Mouse (Mus musculus) limb, embryonic 11.5 days (tissue): ENCODE data around the gene Tnfsf15. TPM values are rescaled to one million over a fixed set of nuclear protein-coding genes. Genes with fewer than 3 reads are reported as not detected.

Experiments used
- ATAC-seq: fragments of 200-750 bp; cut with Nextera tagmentation; 2 replicates; pipeline ENCODE4 v1.8.0; 2017; ENCODE audit warnings: low read depth; ENCODE audit not compliant: insufficient number of reproducible peaks, low FRiP score, low TSS enrichment
- DNase-seq: peaks from one replicate; pipeline ENCODE4 v3.0.0-alpha.2; 2015; ENCODE audit warnings: low spot score
- H3K27ac ChIP-seq: fragments of 300-500 bp; sonication (generic); replicated peaks from 2 replicates; pipeline ENCODE4 v1.5.1; 2014; ENCODE audit warnings: low read depth, mild to moderate bottlenecking, low read length
- H3K27me3 ChIP-seq: fragments of 300-500 bp; sonication (generic); 2 replicates; pipeline ENCODE4 v1.6.1; 2014; ENCODE audit warnings: mild to moderate bottlenecking, low read length, mixed read lengths; ENCODE audit not compliant: control insufficient read depth, insufficient read depth
- H3K36me3 ChIP-seq: fragments of 300-500 bp; sonication (generic); 2 replicates; pipeline ENCODE4 v1.6.1; 2014; ENCODE audit warnings: mild to moderate bottlenecking, low read length, moderate library complexity, mixed read lengths; ENCODE audit not compliant: control insufficient read depth, insufficient read depth
- H3K4me1 ChIP-seq: fragments of 300-500 bp; sonication (generic); 2 replicates; pipeline ENCODE4 v1.6.1; 2014; ENCODE audit warnings: low read length, mixed read lengths; ENCODE audit not compliant: control insufficient read depth, insufficient read depth
- H3K4me2 ChIP-seq: fragments of 300-500 bp; sonication (generic); 2 replicates; pipeline ENCODE4 v1.6.1; 2014; ENCODE audit warnings: low read depth, mild to moderate bottlenecking, moderate library complexity; ENCODE audit not compliant: severe bottlenecking
- H3K4me3 ChIP-seq: fragments of 300-500 bp; sonication (generic); 2 replicates; pipeline ENCODE4 v1.5.1; 2014; ENCODE audit warnings: low read depth, low read length
- H3K9ac ChIP-seq: fragments of 300-500 bp; sonication (generic); 2 replicates; pipeline ENCODE4 v1.6.1; 2014; ENCODE audit warnings: mild to moderate bottlenecking, low read length
- H3K9me3 ChIP-seq: fragments of 300-500 bp; sonication (generic); 2 replicates; pipeline ENCODE4 v1.6.1; 2016; ENCODE audit warnings: low read length; ENCODE audit not compliant: control insufficient read depth
- WGBS: fragments of 180-500 bp; shearing (Covaris S2); extraction: QIAGEN DNeasy Blood & Tissue Kit; methylation state at CpG from one replicate; pipeline ENCODE4 v1.1.7; 2014; 5-methylcytosine and 5-hydroxymethylcytosine counted together
- polyA plus RNA-seq: library from polyadenylated mRNA; unstranded; fragments of >200 nt; fragmentation: Nextera tagmentation; extraction: Ambion mirVana; gene quantifications from 2 replicates; pipeline ENCODE4 v1.2.1, GENCODE M21; 2014

Gene Tnfsf15
- polyA plus RNA-seq, 1 experiment from 2014 or later = not detected

- no peak overlapping the region for H3K4me2 ChIP-seq
- WGBS = 61% methylated on average over 7 of the region's 7 CpGs
- H3K36me3 ChIP-seq = no peaks in the 10 kb centered on the region
- H3K4me1 ChIP-seq = peaks cover 6% of the 10 kb centered on the region; the same call in 1 of the 2 replicates
- no peak overlapping the region for H3K4me3 ChIP-seq
- DNase-seq (no peak), ATAC-seq (no peak)
- no peak overlapping the region for H3K27ac ChIP-seq
- H3K9ac ChIP-seq = no peak overlapping the region; the same call in 1 of the 2 replicates
- no peaks in the 10 kb centered on the region for H3K9me3 ChIP-seq
- no peaks in the 10 kb centered on the region for H3K27me3 ChIP-seq
Observed at GRCm38 (mm10) chr4:63739524-63739923, 5.4 kb downstream of the Tnfsf15 start.

- H3K4me2 ChIP-seq = no peak overlapping the region
- no peak for DNase-seq
- H3K9me3 ChIP-seq = no peaks in the 10 kb centered on the region
- no peaks in the 10 kb centered on the region for H3K36me3 ChIP-seq
- H3K27me3 ChIP-seq = no peaks in the 10 kb centered on the region
- 68% methylated on average over 9 of the region's 9 CpGs for WGBS
- H3K27ac ChIP-seq = no peak overlapping the region
- ATAC-seq = no peak
- H3K9ac ChIP-seq = no peak overlapping the region
- no peak overlapping the region for H3K4me3 ChIP-seq
- H3K4me1 ChIP-seq = peaks cover 6% of the 10 kb centered on the region; the same call in 1 of the 2 replicates
Observed at GRCm38 (mm10) chr4:63738364-63738997, 6.4 kb downstream of the Tnfsf15 start.

- H3K27me3 ChIP-seq = no peaks in the 10 kb centered on the region
- H3K4me3 ChIP-seq = no peak overlapping the region
- DNase-seq (no peak), ATAC-seq (no peak)
- 66% methylated on average over 2 of the region's 2 CpGs for WGBS
- no peaks in the 10 kb centered on the region for H3K36me3 ChIP-seq
- no peaks in the 10 kb centered on the region for H3K9me3 ChIP-seq
- no peak overlapping the region for H3K9ac ChIP-seq
- H3K4me1 ChIP-seq = no peaks in the 10 kb centered on the region
- no peak overlapping the region for H3K27ac ChIP-seq
- H3K4me2 ChIP-seq = no peak overlapping the region
Observed at GRCm38 (mm10) chr4:63731299-63731698, 13.6 kb downstream of the Tnfsf15 start.

GRCm38 (mm10) chr4:63726727-63727126 is 18.2 kb downstream of the Tnfsf15 start:
- Histone ChIP-seq H3K36me3 (no peaks in the 10 kb centered on the region), H3K4me1 (no peaks in the 10 kb centered on the region), H3K9ac (no peak overlapping the region), H3K9me3 (no peaks in the 10 kb centered on the region), H3K4me3 (no peak overlapping the region), H3K27me3 (no peaks in the 10 kb centered on the region), H3K4me2 (no peak overlapping the region), H3K27ac (no peak overlapping the region)
- ATAC-seq (no peak), DNase-seq (no peak)
- WGBS = 34% methylated on average over 4 of the region's 4 CpGs

DNA sequence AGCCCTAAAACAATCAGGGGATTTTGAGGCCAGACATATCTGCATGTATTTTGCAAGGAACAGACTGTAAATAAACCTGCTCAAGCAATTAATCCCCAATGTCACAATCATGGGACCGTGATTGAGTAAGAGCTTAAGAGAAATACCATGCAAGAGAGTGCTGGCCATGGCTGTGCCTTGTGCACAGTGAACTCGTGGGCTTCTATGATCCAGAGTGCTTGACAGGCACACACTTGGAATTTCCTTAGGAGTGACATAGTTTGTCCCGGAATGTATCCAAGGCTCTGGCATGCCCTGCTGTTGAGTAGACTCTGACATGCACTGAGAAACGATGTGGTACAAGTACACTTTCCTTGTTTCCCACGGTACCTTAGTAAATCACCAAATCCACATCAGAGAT is 18.9 kb downstream of the Tnfsf15 start:
- Histone ChIP-seq H3K4me3 (no peak overlapping the region), H3K27ac (no peak overlapping the region), H3K4me1 (no peaks in the 10 kb centered on the region), H3K4me2 (no peak overlapping the region), H3K9ac (no peak overlapping the region), H3K27me3 (no peaks in the 10 kb centered on the region), H3K36me3 (no peaks in the 10 kb centered on the region), H3K9me3 (no peaks in the 10 kb centered on the region)
- ATAC-seq (no peak), DNase-seq (no peak)
- WGBS = 59% methylated on average over 5 of the region's 5 CpGs

DNA sequence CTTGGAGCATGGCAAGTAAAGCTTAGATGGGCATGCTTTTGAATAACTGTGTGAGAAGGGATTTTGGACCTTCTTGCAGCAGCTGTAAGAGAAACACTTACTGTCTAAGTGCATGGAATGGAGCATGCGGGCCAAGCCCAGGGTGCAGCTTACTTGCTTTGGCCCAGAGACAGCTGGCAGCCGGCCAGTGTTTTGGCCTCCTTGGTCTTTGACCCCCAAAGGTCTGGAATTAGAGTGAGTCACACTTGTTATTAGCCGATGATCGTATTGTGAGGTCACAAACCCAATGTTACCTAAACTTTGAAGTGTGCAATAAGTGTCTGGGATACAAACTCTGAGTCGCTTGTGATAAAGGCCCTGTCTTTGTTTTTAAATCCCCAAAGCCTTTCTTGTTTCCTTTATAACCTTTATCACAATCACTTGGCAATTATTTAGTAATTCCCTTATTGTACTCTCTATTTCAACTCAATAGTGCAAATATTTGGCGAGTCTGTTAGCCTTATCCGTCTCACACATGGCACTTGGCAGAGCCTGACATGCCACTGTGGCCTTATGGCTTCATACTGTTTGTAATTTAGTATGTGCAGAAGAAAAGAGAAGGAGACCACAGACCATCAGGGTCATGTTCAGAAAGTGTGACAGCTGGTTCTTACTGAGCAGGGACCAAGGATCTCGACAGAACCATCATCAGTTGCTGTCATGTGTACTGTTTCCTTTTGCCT is 26.8 kb downstream of the Tnfsf15 start:
- Histone ChIP-seq H3K9me3 (no peaks in the 10 kb centered on the region), H3K27me3 (no peaks in the 10 kb centered on the region), H3K4me3 (no peak overlapping the region), H3K36me3 (no peaks in the 10 kb centered on the region), H3K9ac (no peak overlapping the region), H3K4me2 (no peak overlapping the region), H3K4me1 (no peaks in the 10 kb centered on the region), H3K27ac (no peak overlapping the region)
- 73% methylated on average over 8 of the region's 8 CpGs for WGBS
- ATAC-seq (no peak), DNase-seq (no peak)

GRCm38 (mm10) chr4:63711886-63712285 is 33.0 kb downstream of the Tnfsf15 start:
- Histone ChIP-seq H3K36me3 (no peaks in the 10 kb centered on the region), H3K27ac (no peak overlapping the region), H3K9ac (no peak overlapping the region), H3K4me2 (no peak overlapping the region), H3K4me3 (no peak overlapping the region), H3K9me3 (no peaks in the 10 kb centered on the region), H3K4me1 (no peaks in the 10 kb centered on the region), H3K27me3 (no peaks in the 10 kb centered on the region)
- no peak for ATAC-seq
- no peak for DNase-seq
- 94% methylated on average over 5 of the region's 5 CpGs for WGBS

DNA sequence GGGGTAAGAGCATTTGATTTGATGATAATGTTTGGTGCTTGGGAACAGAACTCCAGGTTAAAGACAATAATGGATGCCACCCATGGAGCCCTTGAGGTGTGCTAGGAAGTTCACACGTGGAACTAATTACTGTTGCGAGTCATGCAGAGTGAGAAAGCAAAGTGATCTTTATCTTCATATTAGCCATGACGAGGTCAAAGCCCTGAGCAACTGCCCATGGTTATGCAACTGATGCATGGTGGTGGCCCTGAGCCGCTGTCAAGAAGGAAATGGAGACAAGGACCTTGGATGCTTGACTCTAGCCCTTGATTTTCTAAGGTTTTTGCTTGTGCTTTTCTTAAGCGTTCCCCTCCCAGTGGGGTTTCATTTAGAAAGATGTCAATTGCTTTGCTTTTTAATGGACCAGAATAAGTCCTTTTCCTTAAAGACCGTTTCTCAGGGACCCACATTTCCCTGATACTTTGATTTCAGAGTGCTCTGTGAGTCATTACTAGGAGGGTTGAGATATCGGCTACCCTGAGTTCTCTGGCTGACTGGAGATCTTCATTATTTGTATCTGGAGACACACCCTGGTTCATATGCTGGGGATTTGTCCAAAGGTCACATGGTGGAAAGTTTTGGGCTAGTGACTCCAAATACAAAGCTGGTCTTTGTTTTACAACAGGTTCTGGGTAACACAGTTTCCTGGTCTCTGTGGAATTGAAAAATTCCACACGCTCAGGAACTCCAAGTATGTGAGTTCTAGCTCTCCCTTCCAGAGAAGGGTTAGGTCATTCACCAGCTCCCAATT is 34.3 kb downstream of the Tnfsf15 start:
- WGBS = 63% methylated on average over 8 of the region's 8 CpGs
- Histone ChIP-seq H3K27me3 (no peaks in the 10 kb centered on the region), H3K4me1 (no peaks in the 10 kb centered on the region), H3K9me3 (no peaks in the 10 kb centered on the region), H3K9ac (no peak overlapping the region), H3K4me3 (no peak overlapping the region), H3K27ac (no peak overlapping the region), H3K4me2 (no peak overlapping the region), H3K36me3 (no peaks in the 10 kb centered on the region)
- no peak for DNase-seq
- ATAC-seq = no peak
